Mouse (Mus musculus): ENCODE measurements around the gene Gm45713. TPM values are rescaled to one million over a fixed set of nuclear protein-coding genes. Genes with fewer than 3 reads are reported as not detected.
"Not testable (repeated sequence)": the region's sequence is repeated elsewhere in the genome, so short reads cannot be mapped to it uniquely, and the experiment has no call there.

The Gm45713 gene
- polyA plus RNA-seq, 1 experiment from 2014 or later, result 0.13 TPM

DNA sequence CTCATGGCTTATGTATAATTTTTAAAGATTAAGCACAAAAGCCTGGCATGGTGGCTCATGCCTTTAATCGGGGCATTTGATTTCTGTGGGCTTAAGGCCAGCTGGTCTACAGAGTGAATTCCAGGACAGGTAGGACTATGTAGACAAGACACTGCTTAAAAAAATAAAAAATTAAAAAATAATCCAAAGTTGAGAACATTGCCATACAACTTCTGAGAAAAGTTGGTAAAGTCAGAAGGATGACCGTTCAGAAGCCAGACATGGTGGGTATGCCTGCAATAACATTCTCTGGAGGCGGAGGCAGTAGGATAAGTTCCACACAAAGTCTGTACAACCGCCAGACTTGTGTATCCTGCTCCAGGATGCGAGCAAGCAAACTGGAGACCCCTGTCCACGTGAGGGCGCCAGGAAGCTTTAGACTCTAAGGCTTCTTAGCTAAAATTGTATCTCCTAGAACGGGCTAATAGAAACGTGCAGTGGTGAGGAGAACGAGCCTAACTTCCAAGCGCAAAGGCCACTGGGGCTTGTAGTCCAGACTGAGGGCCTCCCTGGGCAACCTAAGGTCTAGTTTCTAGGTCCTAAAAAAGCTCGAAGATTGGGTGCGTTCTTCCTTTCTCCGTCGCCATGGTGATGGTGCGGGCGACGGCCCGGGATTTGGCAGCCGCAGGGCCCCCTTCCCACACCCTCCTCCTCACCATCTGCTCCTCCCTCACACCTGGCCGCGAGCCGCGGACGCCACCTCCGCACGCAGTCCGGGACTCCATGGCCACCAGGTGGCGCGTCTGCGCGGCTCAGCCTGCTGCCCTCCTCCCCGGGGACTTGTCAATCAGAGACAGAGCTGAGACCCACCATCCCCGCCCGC is 25.8 kb upstream of the Gm45713 start:
- ATAC-seq, result peak; percentile 88
- peak overlapping the region; percentile 34 for H3K9ac ChIP-seq

GRCm38 (mm10) chr7:45160866-45161265 is 24.8 kb upstream of the Gm45713 start:
- no peak overlapping the region for H3K4me3 ChIP-seq
- peaks cover 30% of the 10 kb centered on the region for H3K36me3 ChIP-seq (ENCODE audit: poor library complexity, severe bottlenecking)
- no peaks in the 10 kb centered on the region for H3K9me3 ChIP-seq (replicated peaks)
- H3K4me2 ChIP-seq, result no peak overlapping the region
- H3K27ac ChIP-seq, result no peak overlapping the region
- no peak overlapping the region for H3K9ac ChIP-seq
- 94% methylated on average over 3 of the region's 3 CpGs for WGBS
- no peak for ATAC-seq
- H3K27me3 ChIP-seq, result peaks cover 36% of the 10 kb centered on the region
- H3K4me1 ChIP-seq, result peaks cover 18% of the 10 kb centered on the region

More for the DNA sequence above, 25.8 kb upstream of the Gm45713 start:
- WGBS, result 5% methylated on average over 35 of the region's 35 CpGs
- peak overlapping the region; percentile 35 for H3K4me3 ChIP-seq
- H3K9me3 ChIP-seq (replicated peaks), result no peaks in the 10 kb centered on the region
- peaks cover 18% of the 10 kb centered on the region for H3K4me1 ChIP-seq
- H3K27ac ChIP-seq, result peak overlapping the region; percentile 32; the same call in 1 of the 2 replicates
- H3K4me2 ChIP-seq, result peak overlapping the region; percentile 64
- H3K36me3 ChIP-seq (ENCODE audit: poor library complexity, severe bottlenecking), result peaks cover 30% of the 10 kb centered on the region
- peaks cover 46% of the 10 kb centered on the region for H3K27me3 ChIP-seq

GRCm38 (mm10) chr7:45160316-45160800 is 24.3 kb upstream of the Gm45713 start:
- Histone ChIP-seq H3K9me3 (replicated peaks) (no peaks in the 10 kb centered on the region), H3K27ac (no peak overlapping the region), H3K9ac (no peak overlapping the region), H3K4me2 (no peak overlapping the region), H3K4me1 (peaks cover 18% of the 10 kb centered on the region), H3K36me3 (ENCODE audit: poor library complexity, severe bottlenecking) (peaks cover 30% of the 10 kb centered on the region), H3K27me3 (peaks cover 31% of the 10 kb centered on the region), H3K4me3 (no peak overlapping the region)
- WGBS, result 92% methylated on average over 6 of the region's 6 CpGs
- ATAC-seq, result no peak

DNA sequence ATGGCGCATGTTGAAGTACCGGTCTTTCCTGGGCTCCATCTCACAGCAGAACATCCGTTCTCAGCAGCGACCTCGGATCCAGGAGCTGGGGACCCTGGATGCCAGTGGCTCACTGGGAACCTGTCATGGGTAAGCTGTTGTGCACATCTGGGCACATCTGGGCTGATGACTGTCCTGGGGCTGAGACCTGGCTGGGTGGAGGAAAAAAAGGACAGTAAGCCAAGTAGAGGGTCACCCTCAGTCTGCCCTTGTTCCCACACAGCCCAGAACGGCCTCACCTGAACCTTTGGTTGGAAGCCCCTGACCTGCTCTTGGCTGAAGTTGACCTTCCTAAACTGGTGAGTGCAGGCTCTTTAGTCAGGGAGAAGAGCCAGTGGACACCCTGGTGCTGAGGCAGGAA is 23.0 kb upstream of the Gm45713 start:
- Histone ChIP-seq H3K27me3 (peaks cover 17% of the 10 kb centered on the region), H3K4me2 (no peak overlapping the region), H3K4me3 (no peak overlapping the region), H3K4me1 (peaks cover 23% of the 10 kb centered on the region), H3K9me3 (replicated peaks) (no peaks in the 10 kb centered on the region), H3K27ac (no peak overlapping the region), H3K36me3 (ENCODE audit: poor library complexity, severe bottlenecking) (peaks cover 30% of the 10 kb centered on the region), H3K9ac (no peak overlapping the region)
- no peak for ATAC-seq
- 96% methylated on average over 6 of the region's 6 CpGs for whole genome bisulfite sequencing

DNA sequence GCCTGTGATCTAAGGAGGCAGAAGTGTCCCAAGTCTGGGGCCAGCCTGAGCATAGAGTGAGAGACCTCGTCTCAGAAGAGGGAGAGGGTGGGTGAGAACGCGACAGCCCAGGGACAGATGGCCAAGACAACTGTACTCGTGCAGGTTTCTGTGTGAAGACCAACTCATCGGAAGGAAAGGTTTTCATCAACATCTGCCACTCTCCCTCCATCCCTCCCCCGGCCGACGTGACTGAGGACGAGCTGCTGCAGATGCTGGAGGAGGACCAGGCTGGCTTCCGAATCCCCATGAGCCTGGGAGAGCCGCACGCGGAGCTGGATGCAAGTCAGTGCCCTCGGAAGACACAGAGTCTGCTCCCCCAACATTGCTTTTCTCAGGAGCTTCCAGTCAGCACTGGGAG is 21.4 kb upstream of the Gm45713 start:
- Histone ChIP-seq H3K4me3 (no peak overlapping the region), H3K9me3 (replicated peaks) (no peaks in the 10 kb centered on the region), H3K27me3 (peaks cover 2% of the 10 kb centered on the region; the same call in 1 of the 2 replicates), H3K4me1 (peaks cover 18% of the 10 kb centered on the region), H3K9ac (no peak overlapping the region), H3K4me2 (no peak overlapping the region), H3K27ac (peak overlapping the region; percentile 12; the same call in 1 of the 2 replicates), H3K36me3 (ENCODE audit: poor library complexity, severe bottlenecking) (peaks cover 30% of the 10 kb centered on the region)
- no peak for ATAC-seq
- 91% methylated on average over 14 of the region's 14 CpGs for WGBS

GRCm38 (mm10) chr7:45156206-45156605 is 20.2 kb upstream of the Gm45713 start:
- 97% methylated on average over 15 of the region's 15 CpGs for WGBS
- ATAC-seq, result no peak

DNA sequence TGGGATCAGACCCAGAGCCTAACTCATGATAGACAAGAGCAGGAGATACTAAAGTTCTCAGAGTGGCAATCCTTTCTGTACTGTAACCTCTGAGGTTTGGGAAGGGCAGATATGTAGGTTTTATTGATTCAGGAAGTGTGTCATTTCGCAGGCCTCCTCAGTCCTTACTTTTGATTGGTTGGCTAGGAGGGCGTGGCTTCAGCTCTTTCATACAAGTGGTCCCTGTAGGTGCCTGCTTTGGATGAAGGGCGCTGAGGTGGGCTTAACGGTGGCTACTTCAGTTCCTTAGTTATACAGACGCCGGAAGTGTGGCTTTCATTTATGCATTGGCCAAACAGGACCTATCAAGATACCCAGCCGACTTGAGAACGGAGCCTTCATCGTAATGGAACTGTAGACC is 19.6 kb upstream of the Gm45713 start:
- no peak for ATAC-seq
- H3K27me3 ChIP-seq, result no peaks in the 10 kb centered on the region
- H3K4me1 ChIP-seq, result peaks cover 30% of the 10 kb centered on the region
- H3K36me3 ChIP-seq (ENCODE audit: poor library complexity, severe bottlenecking), result peaks cover 30% of the 10 kb centered on the region
- no peak overlapping the region for H3K9ac ChIP-seq
- 87% methylated on average over 9 of the region's 9 CpGs for WGBS
- no peak overlapping the region for H3K4me3 ChIP-seq
- no peaks in the 10 kb centered on the region for H3K9me3 ChIP-seq (replicated peaks)
- H3K27ac ChIP-seq, result no peak overlapping the region
- H3K4me2 ChIP-seq, result peak overlapping the region; percentile 74; the same call in 1 of the 2 replicates

More at GRCm38 (mm10) chr7:45156206-45156605, 20.2 kb upstream of the Gm45713 start:
- no peaks in the 10 kb centered on the region for H3K9me3 ChIP-seq (replicated peaks)
- no peaks in the 10 kb centered on the region for H3K27me3 ChIP-seq
- H3K4me2 ChIP-seq, result no peak overlapping the region
- H3K27ac ChIP-seq, result no peak overlapping the region
- H3K9ac ChIP-seq, result no peak overlapping the region
- H3K4me1 ChIP-seq, result peaks cover 24% of the 10 kb centered on the region
- H3K4me3 ChIP-seq, result no peak overlapping the region
- H3K36me3 ChIP-seq (ENCODE audit: poor library complexity, severe bottlenecking), result peaks cover 30% of the 10 kb centered on the region

DNA sequence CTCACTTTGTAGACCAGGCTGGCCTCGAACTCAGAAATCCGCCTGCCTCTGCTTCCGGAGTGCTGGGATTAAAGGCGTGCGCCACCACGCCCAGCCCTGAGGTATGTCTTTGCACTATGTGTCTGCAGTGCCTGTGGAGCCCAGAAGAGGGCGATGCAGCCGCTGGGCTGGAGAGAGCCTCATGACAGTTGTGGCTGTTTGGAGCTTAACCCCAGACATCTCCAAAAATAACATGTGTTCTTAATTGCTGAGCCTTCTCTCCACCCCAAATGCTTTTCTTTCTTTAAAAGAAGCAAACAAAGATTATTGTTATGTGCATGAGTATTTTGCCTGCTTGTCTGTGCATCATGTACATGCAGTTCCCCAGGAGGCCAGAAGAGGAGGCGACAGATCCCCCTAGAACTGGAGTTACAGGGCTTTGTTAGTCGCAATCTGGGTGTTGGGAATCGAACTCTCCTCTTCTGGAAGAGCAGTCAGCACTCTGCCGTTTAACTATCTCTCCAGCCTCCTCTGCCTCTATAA is 19.0 kb upstream of the Gm45713 start:
- Histone ChIP-seq H3K4me3 (peak overlapping the region; percentile 56), H3K9me3 (replicated peaks) (no peaks in the 10 kb centered on the region), H3K27me3 (no peaks in the 10 kb centered on the region), H3K27ac (no peak overlapping the region), H3K4me2 (peak overlapping the region; percentile 74), H3K36me3 (ENCODE audit: poor library complexity, severe bottlenecking) (peaks cover 27% of the 10 kb centered on the region), H3K9ac (no peak overlapping the region), H3K4me1 (peaks cover 31% of the 10 kb centered on the region)
- ATAC-seq, result peak; percentile 9; the same call in 1 of the 2 replicates
- WGBS, result 78% methylated on average over 12 of the region's 12 CpGs

- WGBS, result 5% methylated on average over 69 of the region's 69 CpGs
- no peaks in the 10 kb centered on the region for H3K9me3 ChIP-seq (replicated peaks)
- H3K27ac ChIP-seq, result peak within 1 kb of the TSS; percentile 90
- peak within 1 kb of the TSS; percentile 80 for H3K9ac ChIP-seq
- H3K4me2 ChIP-seq, result peak within 1 kb of the TSS; percentile 74
- no peaks in the 10 kb centered on the region for H3K27me3 ChIP-seq
- H3K36me3 ChIP-seq (ENCODE audit: poor library complexity, severe bottlenecking), result peaks cover 21% of the 10 kb centered on the region
- peaks cover 31% of the 10 kb centered on the region for H3K4me1 ChIP-seq
- ATAC-seq, result peak; percentile 96
- peak within 1 kb of the TSS; percentile 56 for H3K4me3 ChIP-seq
These were observed 18.3 kb upstream of the Gm45713 start, which contains the start of the genes Pih1d1 and Aldh16a1 for GRCm38 (mm10) chr7:45154096-45154992. Gene Pih1d1, plus strand, starts transcription at chr7:45154303. Gene Aldh16a1, minus strand, starts transcription at chr7:45154584.

GRCm38 (mm10) chr7:45153586-45153985 is 17.6 kb upstream of the Gm45713 start:
- peak; percentile 1; the same call in 1 of the 2 replicates for ATAC-seq
- WGBS, result 2% methylated on average over 5 of the region's 5 CpGs

GRCm38 (mm10) chr7:45153052-45153451 is 17.0 kb upstream of the Gm45713 start:
- H3K4me2 ChIP-seq, result peak overlapping the region; percentile 74; the same call in 1 of the 2 replicates
- peaks cover 31% of the 10 kb centered on the region for H3K4me1 ChIP-seq
- H3K4me3 ChIP-seq; H3K27ac ChIP-seq; ATAC-seq; H3K36me3 ChIP-seq (ENCODE audit: poor library complexity, severe bottlenecking); H3K9ac ChIP-seq; H3K9me3 ChIP-seq (replicated peaks); H3K27me3 ChIP-seq: not testable (repeated sequence)
- WGBS, result 78% methylated on average over 2 of the region's 2 CpGs

More at GRCm38 (mm10) chr7:45153586-45153985, 17.6 kb upstream of the Gm45713 start:
- Histone ChIP-seq H3K36me3 (ENCODE audit: poor library complexity, severe bottlenecking) (peaks cover 13% of the 10 kb centered on the region), H3K4me1 (peaks cover 31% of the 10 kb centered on the region), H3K4me2 (peak overlapping the region; percentile 74), H3K9ac (peak overlapping the region; percentile 80), H3K4me3 (peak overlapping the region; percentile 56), H3K27me3 (no peaks in the 10 kb centered on the region), H3K9me3 (replicated peaks) (no peaks in the 10 kb centered on the region), H3K27ac (peak overlapping the region; percentile 90)

All from forebrain, embryonic 13.5 days (tissue).